Mouse (Mus musculus) thymus, postnatal 4 days (tissue): Measurements from ENCODE around the gene 1700042G07Rik.
A peak's percentile ranks its signal among the peaks of the same experiment; 100 is the strongest.
"Not testable (repeated sequence)": the region's sequence is repeated elsewhere in the genome, so short reads cannot be mapped to it uniquely, and the experiment has no call there.

Experiments used
- DNase-seq: peaks from one replicate; pipeline ENCODE4 v3.0.0; 2021

The 1700042G07Rik gene

GRCm38 (mm10) chr4:116215895-116216605 lies 42.9 kb downstream of the 1700042G07Rik start:
- DNase-seq, result no peak

- DNase-seq, result no peak
These were observed 43.9 kb downstream of the 1700042G07Rik start for GRCm38 (mm10) chr4:116217046-116217445.

GRCm38 (mm10) chr4:116217661-116218060 lies 44.5 kb downstream of the 1700042G07Rik start:
- DNase-seq, result not testable (repeated sequence)

GRCm38 (mm10) chr4:116219056-116219455 lies 45.9 kb downstream of the 1700042G07Rik start:
- DNase-seq, result no peak

GRCm38 (mm10) chr4:116220071-116220650 lies 47.0 kb downstream of the 1700042G07Rik start:
- peak; percentile 10 for DNase-seq

- DNase-seq, result peak; percentile 85
These were observed 47.6 kb downstream of the 1700042G07Rik start for GRCm38 (mm10) chr4:116220780-116221139.

- peak; percentile 96 for DNase-seq
These were observed 48.1 kb downstream of the 1700042G07Rik start, which contains the start of gene Pik3r3 for GRCm38 (mm10) chr4:116221140-116221851. Gene Pik3r3 (plus strand): TSS chr4:116221618.

- peak; percentile 37 for DNase-seq
These were observed 49.0 kb downstream of the 1700042G07Rik start for GRCm38 (mm10) chr4:116221996-116222842.

- DNase-seq, result no peak
These were observed 49.6 kb downstream of the 1700042G07Rik start for GRCm38 (mm10) chr4:116222843-116223119.
